Comparison of ENCODE assay signal across 8 mouse cellular contexts in the genomic region with DNA sequence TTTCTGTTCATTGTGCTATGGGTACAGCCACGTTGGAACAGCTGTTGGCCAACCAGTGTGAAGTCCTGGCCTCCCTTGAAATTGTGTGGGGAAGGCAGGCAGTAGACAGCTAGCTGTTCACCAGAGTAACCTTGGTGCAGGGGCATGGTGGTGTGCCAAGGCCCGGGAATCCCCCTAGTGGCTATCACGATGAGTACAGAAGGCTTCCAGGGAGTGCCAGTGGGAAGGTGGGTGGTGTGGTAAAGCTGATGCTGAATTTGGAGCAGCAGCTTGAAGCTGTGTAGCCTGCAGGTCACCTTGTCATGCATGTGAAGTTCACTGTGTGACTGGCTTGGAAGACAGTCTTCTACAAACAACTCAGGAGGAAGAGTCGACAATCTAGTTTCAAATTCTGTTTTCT. TPM values are rescaled to one million over a fixed set of nuclear protein-coding genes. Genes with fewer than 3 reads are reported as not detected.
DNase-seq lines count a peak whose midpoint lies in the region; ATAC-seq and TF ChIP-seq lines count a peak whose summit lies in the region.

No protein-coding gene starts in this region.

- WGBS in cerebellum, adult 2 months, result 25% methylated on average over 4 of the region's 4 CpGs
- 22% methylated on average over 4 of the region's 4 CpGs for WGBS in forebrain, embryonic 15.5 days
- 18% methylated on average over 4 of the region's 4 CpGs for WGBS in kidney, embryonic 16.5 days
- WGBS in midbrain, postnatal 0 days, result 33% methylated on average over 4 of the region's 4 CpGs

- 0 out of 2 replicates have a peak, but pooled peaks have one; percentile 19 for TF ChIP-seq CTCF in cerebellum, adult 2 months (IDR thresholded peaks at IDR 0.05; ENCODE audit: borderline replicate concordance, insufficient read depth, low read depth, low read length)
- peak; percentile 62 for TF ChIP-seq CTCF in midbrain, postnatal 0 days (IDR thresholded peaks at IDR 0.05)

- H3K27me3 ChIP-seq in cerebellum, adult 2 months (ENCODE audit: control insufficient read depth, insufficient read depth, low read length), result no peaks in the 10 kb centered on the region
- no peaks in the 10 kb centered on the region for H3K27me3 ChIP-seq in megakaryocyte, embryonic 14.5 days (replicated peaks)
- H3K27me3 ChIP-seq in forebrain, embryonic 15.5 days, result no peaks in the 10 kb centered on the region
- H3K27me3 ChIP-seq in kidney, embryonic 16.5 days (ENCODE audit: insufficient read depth, low read length), result no peaks in the 10 kb centered on the region
- H3K27me3 ChIP-seq in midbrain, postnatal 0 days (ENCODE audit: insufficient read depth, low read length), result no peaks in the 10 kb centered on the region

- peak in 1 of 2 experiments; percentile 14 for DNase-seq in cerebellum, adult 2 months
- DNase-seq in cerebellum, adult 8-10 months, result no peak
- peak; percentile 54 for DNase-seq in midbrain, postnatal 0 days (ENCODE audit: low spot score)
- no peak for DNase-seq in ovary, adult 18-20 months (ENCODE audit: low spot score)

- no peak for TF ChIP-seq POLR2A in cerebellum, adult 2 months (IDR thresholded peaks at IDR 0.05; ENCODE audit: borderline replicate concordance, insufficient read depth, low read length)

- no peak overlapping the region for H3K27ac ChIP-seq in cerebellum, adult 2 months (ENCODE audit: insufficient read depth, low read length)
- H3K27ac ChIP-seq in forebrain, embryonic 15.5 days (replicated peaks), result no peak overlapping the region
- peak overlapping the region; percentile 85 for H3K27ac ChIP-seq in kidney, embryonic 16.5 days (ENCODE audit: low read length)
- H3K27ac ChIP-seq in midbrain, postnatal 0 days (ENCODE audit: low read depth, low read length), result no peak overlapping the region; the same call in 1 of the 2 replicates

- ATAC-seq in megakaryocyte, adult 5-6 weeks (ENCODE audit: poor library complexity, severe bottlenecking), result no peak
- ATAC-seq in forebrain, embryonic 15.5 days (replicated peaks), result peak; percentile 61; the same call in 1 of the 2 replicates
- ATAC-seq in kidney, embryonic 16.5 days (ENCODE audit: low FRiP score, low TSS enrichment), result peak; percentile 73
- peak; percentile 44; the same call in 1 of the 2 replicates for ATAC-seq in midbrain, postnatal 0 days (ENCODE audit: low FRiP score)

- H3K9me3 ChIP-seq in megakaryocyte, embryonic 14.5 days, result no peaks in the 10 kb centered on the region
- H3K9me3 ChIP-seq in forebrain, embryonic 15.5 days, result no peaks in the 10 kb centered on the region
- no peaks in the 10 kb centered on the region for H3K9me3 ChIP-seq in kidney, embryonic 16.5 days (ENCODE audit: low read length)
- H3K9me3 ChIP-seq in midbrain, postnatal 0 days (ENCODE audit: low read length), result no peaks in the 10 kb centered on the region

- H3K4me2 ChIP-seq in forebrain, embryonic 15.5 days (replicated peaks), result no peak overlapping the region
- 0 out of 2 replicates have a peak overlapping the region, but pooled peaks have one; percentile 3 for H3K4me2 ChIP-seq in kidney, embryonic 16.5 days (replicated peaks; ENCODE audit: low read depth, low read length)
- H3K4me2 ChIP-seq in midbrain, postnatal 0 days (ENCODE audit: low read depth, low read length, poor library complexity, severe bottlenecking), result no peak overlapping the region

- H3K36me3 ChIP-seq in megakaryocyte, embryonic 14.5 days (replicated peaks; ENCODE audit: low read length), result peaks cover 20% of the 10 kb centered on the region
- H3K36me3 ChIP-seq in forebrain, embryonic 15.5 days, result no peaks in the 10 kb centered on the region
- H3K36me3 ChIP-seq in kidney, embryonic 16.5 days (ENCODE audit: insufficient read depth, low read length), result no peaks in the 10 kb centered on the region
- H3K36me3 ChIP-seq in midbrain, postnatal 0 days (ENCODE audit: insufficient read depth, low read length), result no peaks in the 10 kb centered on the region

- H3K4me3 ChIP-seq in cerebellum, adult 2 months (replicated peaks; ENCODE audit: insufficient read depth, low read depth, low read length), result no peak overlapping the region
- H3K4me3 ChIP-seq in megakaryocyte, embryonic 14.5 days (replicated peaks), result peak overlapping the region; percentile 64
- H3K4me3 ChIP-seq in forebrain, embryonic 15.5 days, result no peak overlapping the region
- no peak overlapping the region for H3K4me3 ChIP-seq in kidney, embryonic 16.5 days (ENCODE audit: low read length)
- H3K4me3 ChIP-seq in midbrain, postnatal 0 days (ENCODE audit: low read depth, low read length), result no peak overlapping the region

- H3K9ac ChIP-seq in forebrain, embryonic 15.5 days (replicated peaks), result no peak overlapping the region
- no peak overlapping the region for H3K9ac ChIP-seq in kidney, embryonic 16.5 days (replicated peaks; ENCODE audit: low read length)
- H3K9ac ChIP-seq in midbrain, postnatal 0 days (replicated peaks; ENCODE audit: low read length, poor library complexity, severe bottlenecking), result no peak overlapping the region

- peaks cover 14% of the 10 kb centered on the region for H3K4me1 ChIP-seq in cerebellum, adult 2 months (ENCODE audit: control insufficient read depth, insufficient read depth, low read length)
- peaks cover 60% of the 10 kb centered on the region for H3K4me1 ChIP-seq in megakaryocyte, embryonic 14.5 days
- peaks cover 8% of the 10 kb centered on the region for H3K4me1 ChIP-seq in forebrain, embryonic 15.5 days
- peaks cover 58% of the 10 kb centered on the region for H3K4me1 ChIP-seq in kidney, embryonic 16.5 days (ENCODE audit: insufficient read depth, low read length)
- peaks cover 3% of the 10 kb centered on the region; the same call in 1 of the 2 replicates for H3K4me1 ChIP-seq in midbrain, postnatal 0 days (ENCODE audit: insufficient read depth, low read length)

RNA-seq across cellular contexts. Expression of a gene that starts 32.8 kb away (rescaled TPM):
- polyA plus RNA-seq in cerebellum, adult 2 months (2012; rRNA removed), result 40.6 and 42.2 TPM in 2 replicates
- 33.6 and 41.1 TPM in 2 replicates for polyA plus RNA-seq in megakaryocyte, embryonic 14.5 days (2012; ENCODE audit: insufficient read depth, low replicate concordance)
- total RNA-seq in megakaryocyte, adult 5-6 weeks (2015), result 21.2 and 22.7 TPM in 2 replicates
- 26.9 and 33.8 TPM in 2 replicates for total RNA-seq in megakaryocyte, adult 5-6 weeks (2017)
- 75.2 and 76.8 TPM in 2 replicates for polyA plus RNA-seq in forebrain, embryonic 15.5 days (2015; fragmentation: Nextera tagmentation; extraction: Ambion mirVana)
- 41.4 and 43.5 TPM in 2 replicates for polyA plus RNA-seq in kidney, embryonic 16.5 days (2015; fragmentation: Nextera tagmentation; extraction: Ambion mirVana)
- 57.4 and 62.2 TPM in 2 replicates for total RNA-seq in midbrain, postnatal 0 days (2014; rRNA removed)
- polyA plus RNA-seq in midbrain, postnatal 0 days (2015; fragmentation: Nextera tagmentation; extraction: Ambion mirVana), result 59.6 and 66.4 TPM in 2 replicates

RNA-seq across cellular contexts. Expression of a gene that starts 34.1 kb away (rescaled TPM):
- polyA plus RNA-seq in cerebellum, adult 2 months (2012; rRNA removed), result 49.4 and 50.8 TPM in 2 replicates
- polyA plus RNA-seq in megakaryocyte, embryonic 14.5 days (2012; ENCODE audit: insufficient read depth, low replicate concordance), result 4.9 and 7.8 TPM in 2 replicates
- 25.9 and 29.7 TPM in 2 replicates for total RNA-seq in megakaryocyte, adult 5-6 weeks (2015)
- total RNA-seq in megakaryocyte, adult 5-6 weeks (2017), result 34.3 and 40.3 TPM in 2 replicates
- 43.7 and 45.0 TPM in 2 replicates for polyA plus RNA-seq in forebrain, embryonic 15.5 days (2015; fragmentation: Nextera tagmentation; extraction: Ambion mirVana)
- polyA plus RNA-seq in kidney, embryonic 16.5 days (2015; fragmentation: Nextera tagmentation; extraction: Ambion mirVana), result 45.5 and 49.1 TPM in 2 replicates
- 53.2 and 54.4 TPM in 2 replicates for total RNA-seq in midbrain, postnatal 0 days (2014; rRNA removed)
- polyA plus RNA-seq in midbrain, postnatal 0 days (2015; fragmentation: Nextera tagmentation; extraction: Ambion mirVana), result 37.9 and 38.8 TPM in 2 replicates
